Mouse (Mus musculus): ENCODE measurements around the gene Ropn1. TPM values are rescaled to one million over a fixed set of nuclear protein-coding genes. Genes with fewer than 3 reads are reported as not detected.
"Not testable (repeated sequence)": the region's sequence is repeated elsewhere in the genome, so short reads cannot be mapped to it uniquely, and the experiment has no call there.

Gene Ropn1
- polyA plus RNA-seq, 1 experiment from 2014 or later: not detected

DNA sequence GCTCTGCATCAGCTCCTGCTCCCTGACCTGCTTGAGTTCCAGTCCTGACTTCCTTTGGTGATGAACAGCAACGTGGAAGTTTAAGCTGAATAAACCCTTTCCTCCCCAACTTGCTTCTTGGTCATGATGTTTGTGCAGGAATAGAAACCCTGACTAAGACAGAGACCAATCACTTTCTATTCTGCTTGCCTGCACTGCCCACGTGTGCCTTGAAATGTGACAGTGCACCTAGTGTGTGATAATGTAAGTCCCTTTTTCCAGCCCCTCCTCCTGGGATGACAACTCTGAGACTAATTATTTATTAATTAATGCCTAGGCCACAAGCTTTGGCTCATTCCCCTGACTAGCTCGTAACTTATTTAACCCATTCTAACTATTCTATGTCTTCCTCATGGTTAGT lies 49.0 kb downstream of the Ropn1 start:
- WGBS: 76% methylated on average over 3 of the region's 3 CpGs
- H3K4me2 ChIP-seq; H3K27me3 ChIP-seq (replicated peaks; ENCODE audit: control insufficient read depth, insufficient read depth, low read length); H3K4me1 ChIP-seq (replicated peaks; ENCODE audit: control insufficient read depth, insufficient read depth, low read length); H3K9ac ChIP-seq (ENCODE audit: low read depth, low read length); H3K9me3 ChIP-seq (ENCODE audit: control insufficient read depth, low read length); H3K36me3 ChIP-seq (ENCODE audit: control insufficient read depth, insufficient read depth, low read length); ATAC-seq (replicated peaks; ENCODE audit: low FRiP score); H3K4me3 ChIP-seq (ENCODE audit: low read depth, low read length); H3K27ac ChIP-seq (ENCODE audit: low read depth, low read length); DNase-seq (ENCODE audit: low spot score): not testable (repeated sequence)

- Histone ChIP-seq H3K36me3 (ENCODE audit: control insufficient read depth, insufficient read depth, low read length) (no peaks in the 10 kb centered on the region; the same call in 1 of the 2 replicates), H3K9ac (ENCODE audit: low read depth, low read length) (no peak overlapping the region), H3K4me3 (ENCODE audit: low read depth, low read length) (no peak overlapping the region), H3K27ac (ENCODE audit: low read depth, low read length) (no peak overlapping the region), H3K9me3 (ENCODE audit: control insufficient read depth, low read length) (no peaks in the 10 kb centered on the region), H3K4me2 (no peak overlapping the region), H3K27me3 (replicated peaks; ENCODE audit: control insufficient read depth, insufficient read depth, low read length) (no peaks in the 10 kb centered on the region), H3K4me1 (replicated peaks; ENCODE audit: control insufficient read depth, insufficient read depth, low read length) (no peaks in the 10 kb centered on the region)
- no peak for DNase-seq (ENCODE audit: low spot score)
- WGBS: 31% methylated on average over 7 of the region's 7 CpGs
- ATAC-seq (replicated peaks; ENCODE audit: low FRiP score): peak; percentile 45
These were observed 50.6 kb downstream of the Ropn1 start for GRCm38 (mm10) chr16:34700165-34700827.

DNA sequence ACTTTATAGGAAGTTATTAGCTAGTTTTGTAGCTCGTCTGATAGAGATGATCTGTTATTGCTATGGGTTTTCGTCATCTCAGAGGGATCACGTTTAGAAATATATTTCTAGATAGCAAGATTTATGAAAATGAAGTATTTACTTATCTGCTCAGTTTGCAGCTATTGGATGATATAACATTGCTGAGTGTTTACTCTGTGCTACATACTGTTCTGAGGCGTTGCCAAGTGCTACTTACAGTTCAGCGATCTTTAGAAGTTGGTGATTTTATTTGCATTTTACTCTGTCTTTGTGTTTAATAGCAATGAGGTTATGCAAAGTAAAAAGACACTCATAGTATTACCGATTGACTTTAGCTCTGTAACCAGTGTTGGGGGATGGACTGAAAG lies 51.1 kb downstream of the Ropn1 start:
- no peaks in the 10 kb centered on the region for H3K27me3 ChIP-seq (replicated peaks; ENCODE audit: control insufficient read depth, insufficient read depth, low read length)
- no peak for ATAC-seq (replicated peaks; ENCODE audit: low FRiP score)
- no peak for DNase-seq (ENCODE audit: low spot score)
- 81% methylated on average over 6 of the region's 6 CpGs for WGBS
- no peak overlapping the region for H3K4me2 ChIP-seq
- H3K4me3 ChIP-seq (ENCODE audit: low read depth, low read length): no peak overlapping the region
- H3K4me1 ChIP-seq (replicated peaks; ENCODE audit: control insufficient read depth, insufficient read depth, low read length): no peaks in the 10 kb centered on the region
- no peaks in the 10 kb centered on the region for H3K9me3 ChIP-seq (ENCODE audit: control insufficient read depth, low read length)
- no peak overlapping the region for H3K27ac ChIP-seq (ENCODE audit: low read depth, low read length)
- peaks cover 2% of the 10 kb centered on the region; the same call in 1 of the 2 replicates for H3K36me3 ChIP-seq (ENCODE audit: control insufficient read depth, insufficient read depth, low read length)
- H3K9ac ChIP-seq (ENCODE audit: low read depth, low read length): no peak overlapping the region

DNA sequence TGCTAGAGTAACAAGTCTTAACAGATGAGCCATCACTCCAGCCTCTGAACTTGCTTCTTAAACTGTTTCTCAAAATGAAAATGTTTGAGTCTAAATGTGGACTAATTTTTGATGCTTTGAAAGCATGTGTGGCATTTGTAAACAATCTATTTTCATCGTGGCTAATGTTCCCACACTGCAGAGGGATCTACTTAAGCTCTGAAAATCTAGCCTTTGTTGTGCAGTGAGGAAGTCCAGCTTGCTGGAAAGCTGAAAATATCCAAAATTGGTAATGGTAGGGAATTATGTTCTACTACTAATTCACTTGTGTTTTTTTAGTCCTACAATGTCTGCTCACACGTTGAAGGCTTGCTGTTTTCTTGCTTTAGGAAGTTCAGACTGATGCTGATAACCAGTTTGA lies 56.3 kb downstream of the Ropn1 start:
- no peak overlapping the region for H3K4me2 ChIP-seq
- WGBS: 84% methylated on average over 2 of the region's 2 CpGs
- no peaks in the 10 kb centered on the region for H3K4me1 ChIP-seq (replicated peaks; ENCODE audit: control insufficient read depth, insufficient read depth, low read length)
- no peak overlapping the region for H3K9ac ChIP-seq (ENCODE audit: low read depth, low read length)
- ATAC-seq (replicated peaks; ENCODE audit: low FRiP score): no peak
- H3K4me3 ChIP-seq (ENCODE audit: low read depth, low read length): no peak overlapping the region
- no peak for DNase-seq (ENCODE audit: low spot score)
- H3K27ac ChIP-seq (ENCODE audit: low read depth, low read length): no peak overlapping the region
- H3K27me3 ChIP-seq (replicated peaks; ENCODE audit: control insufficient read depth, insufficient read depth, low read length): no peaks in the 10 kb centered on the region
- peaks cover 10% of the 10 kb centered on the region for H3K36me3 ChIP-seq (ENCODE audit: control insufficient read depth, insufficient read depth, low read length)
- H3K9me3 ChIP-seq (ENCODE audit: control insufficient read depth, low read length): no peaks in the 10 kb centered on the region

GRCm38 (mm10) chr16:34706487-34706946 lies 56.8 kb downstream of the Ropn1 start:
- H3K4me3 ChIP-seq (ENCODE audit: low read depth, low read length): no peak overlapping the region
- no peaks in the 10 kb centered on the region for H3K9me3 ChIP-seq (ENCODE audit: control insufficient read depth, low read length)
- WGBS: 84% methylated on average over 7 of the region's 7 CpGs
- no peak overlapping the region for H3K4me2 ChIP-seq
- H3K4me1 ChIP-seq (replicated peaks; ENCODE audit: control insufficient read depth, insufficient read depth, low read length): no peaks in the 10 kb centered on the region
- DNase-seq (ENCODE audit: low spot score): no peak
- H3K36me3 ChIP-seq (ENCODE audit: control insufficient read depth, insufficient read depth, low read length): peaks cover 10% of the 10 kb centered on the region
- no peak for ATAC-seq (replicated peaks; ENCODE audit: low FRiP score)
- no peaks in the 10 kb centered on the region for H3K27me3 ChIP-seq (replicated peaks; ENCODE audit: control insufficient read depth, insufficient read depth, low read length)
- H3K27ac ChIP-seq (ENCODE audit: low read depth, low read length): no peak overlapping the region
- no peak overlapping the region for H3K9ac ChIP-seq (ENCODE audit: low read depth, low read length)

DNA sequence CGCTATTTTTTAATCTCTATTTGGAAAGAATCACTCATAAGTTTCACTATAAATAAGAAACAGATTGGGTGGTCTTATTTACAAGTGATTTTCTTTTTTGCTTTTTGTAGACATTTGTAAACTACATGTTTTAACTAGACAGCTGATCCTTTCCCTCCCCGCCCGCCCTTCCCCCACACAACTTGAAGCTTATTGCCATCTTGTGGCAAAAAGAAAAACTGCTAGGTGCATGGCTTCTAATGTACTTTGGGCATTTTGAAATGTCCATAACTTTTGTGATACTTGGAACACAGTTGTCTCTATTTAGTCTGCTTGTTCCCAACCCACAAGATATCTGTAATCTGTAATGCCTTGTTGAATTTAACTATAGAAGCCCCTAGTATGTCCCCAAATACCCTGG lies 61.8 kb downstream of the Ropn1 start:
- Histone ChIP-seq H3K4me2 (no peak overlapping the region), H3K27ac (ENCODE audit: low read depth, low read length) (no peak overlapping the region), H3K4me3 (ENCODE audit: low read depth, low read length) (no peak overlapping the region), H3K9me3 (ENCODE audit: control insufficient read depth, low read length) (no peaks in the 10 kb centered on the region), H3K4me1 (replicated peaks; ENCODE audit: control insufficient read depth, insufficient read depth, low read length) (no peaks in the 10 kb centered on the region), H3K9ac (ENCODE audit: low read depth, low read length) (no peak overlapping the region), H3K27me3 (replicated peaks; ENCODE audit: control insufficient read depth, insufficient read depth, low read length) (no peaks in the 10 kb centered on the region), H3K36me3 (ENCODE audit: control insufficient read depth, insufficient read depth, low read length) (peaks cover 8% of the 10 kb centered on the region)
- ATAC-seq (replicated peaks; ENCODE audit: low FRiP score): no peak
- 88% methylated on average over 3 of the region's 3 CpGs for WGBS
- no peak for DNase-seq (ENCODE audit: low spot score)

GRCm38 (mm10) chr16:34725156-34725555 lies 75.4 kb downstream of the Ropn1 start:
- Histone ChIP-seq H3K4me3 (ENCODE audit: low read depth, low read length) (no peak overlapping the region), H3K36me3 (ENCODE audit: control insufficient read depth, insufficient read depth, low read length) (peaks cover 7% of the 10 kb centered on the region), H3K9me3 (ENCODE audit: control insufficient read depth, low read length) (no peaks in the 10 kb centered on the region), H3K4me2 (no peak overlapping the region), H3K27me3 (replicated peaks; ENCODE audit: control insufficient read depth, insufficient read depth, low read length) (no peaks in the 10 kb centered on the region), H3K4me1 (replicated peaks; ENCODE audit: control insufficient read depth, insufficient read depth, low read length) (no peaks in the 10 kb centered on the region; the same call in 1 of the 2 replicates), H3K9ac (ENCODE audit: low read depth, low read length) (no peak overlapping the region), H3K27ac (ENCODE audit: low read depth, low read length) (no peak overlapping the region)
- WGBS: 85% methylated on average over 3 of the region's 3 CpGs
- ATAC-seq (replicated peaks; ENCODE audit: low FRiP score) (no peak), DNase-seq (ENCODE audit: low spot score) (no peak)

Other genes starting within 250 kb of the Ropn1 start
- 25.1 and 25.4 TPM in 2 replicates for gene Kalrn, start 76.4 kb upstream of the Ropn1 start, polyA plus RNA-seq (2014; fragmentation: Nextera tagmentation; extraction: Ambion mirVana)
- 8.1 and 8.5 TPM in 2 replicates for gene Ccdc14, start 40.7 kb downstream of the Ropn1 start, polyA plus RNA-seq (2014; fragmentation: Nextera tagmentation; extraction: Ambion mirVana)
- 3.9 and 4.4 TPM in 2 replicates for gene Mylk, start 95.3 kb downstream of the Ropn1 start, polyA plus RNA-seq (2014; fragmentation: Nextera tagmentation; extraction: Ambion mirVana)